Mouse (Mus musculus) layer of hippocampus, postnatal 36 days (tissue): ENCODE measurements at regions not wholly inside any gene's neighbourhood (a gene's known extent, or its start where the extent isn't known, plus 50 kb on each side); places are given as distances from the start of the nearest gene placed in this dataset.

Experiments
- DNase-seq, 2 experiments: peaks; one replicate each; pipeline ENCODE4 v3.0.0; 2022

DNA sequence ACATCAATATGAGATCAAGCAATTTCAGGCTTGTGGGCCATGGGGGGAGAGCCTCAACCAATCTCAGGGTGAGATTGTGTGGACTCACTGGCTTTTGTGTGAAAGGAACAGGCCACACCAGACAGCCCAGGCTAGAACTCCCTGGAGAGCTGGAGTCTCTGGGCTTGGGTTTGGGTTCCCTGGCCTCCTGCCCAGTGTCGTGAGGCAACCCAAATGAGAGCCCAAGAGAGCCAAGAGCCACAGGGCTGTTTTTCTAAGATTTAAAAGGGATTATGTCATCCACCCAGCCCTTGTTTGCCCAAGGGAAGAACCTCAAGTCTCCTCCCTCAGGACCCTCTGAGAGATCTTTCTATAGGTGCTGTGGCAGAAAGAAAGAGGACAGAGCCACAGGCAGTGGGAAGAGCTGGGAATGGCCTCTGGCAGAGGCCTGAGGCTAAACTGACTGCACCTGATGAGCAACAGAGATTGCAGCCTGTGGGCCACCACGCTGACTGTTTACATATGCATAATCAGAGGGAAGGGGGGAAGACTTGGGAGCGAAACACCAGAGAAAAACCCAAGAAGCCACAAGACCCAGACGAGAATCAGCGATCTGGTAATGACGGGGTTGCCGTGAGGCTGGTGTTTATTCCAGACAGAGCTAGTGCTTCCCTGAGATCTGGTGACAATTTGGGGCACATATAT lies 92.1 kb downstream of the Bcl2l11 start:
- no peak for DNase-seq

DNA sequence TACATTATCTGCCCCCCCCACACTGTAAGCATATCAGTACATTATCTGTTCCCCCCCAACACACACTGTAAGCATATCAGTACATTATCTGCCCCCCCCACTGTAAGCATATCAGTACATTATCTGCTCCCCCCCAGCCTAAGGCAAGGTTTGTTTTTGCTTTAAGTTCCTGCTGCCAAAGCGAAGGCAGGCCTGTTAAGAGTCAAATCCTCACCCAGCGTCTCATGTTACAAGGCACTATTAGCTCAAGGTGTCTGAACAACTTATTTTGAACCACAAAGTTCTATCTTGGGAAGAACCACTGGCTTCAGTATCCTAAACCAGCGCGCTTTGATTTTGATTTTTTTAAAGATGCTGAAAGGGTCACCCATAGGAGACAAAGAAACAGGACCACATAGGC lies 93.1 kb downstream of the Bcl2l11 start:
- no peak for DNase-seq

DNA sequence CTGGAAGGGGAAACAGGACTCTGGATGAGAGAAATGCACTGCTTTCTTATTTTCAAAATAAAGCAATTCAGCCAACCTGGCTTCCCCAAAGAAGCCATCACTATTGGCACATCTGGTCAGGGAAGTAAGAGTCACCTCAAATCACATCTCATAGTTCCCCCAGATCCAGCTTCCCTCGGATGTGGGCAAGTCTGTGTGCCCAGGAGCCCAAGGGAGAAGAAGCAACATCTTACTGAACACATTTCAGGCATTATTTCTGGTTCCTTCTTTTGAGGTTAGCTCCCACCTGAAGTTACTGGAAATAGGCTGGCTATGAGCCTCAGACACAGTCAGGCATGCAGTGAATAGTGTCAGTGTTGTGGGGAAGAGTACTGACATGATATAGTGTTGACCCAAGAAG lies 95.2 kb downstream of the Bcl2l11 start:
- no peak for DNase-seq

DNA sequence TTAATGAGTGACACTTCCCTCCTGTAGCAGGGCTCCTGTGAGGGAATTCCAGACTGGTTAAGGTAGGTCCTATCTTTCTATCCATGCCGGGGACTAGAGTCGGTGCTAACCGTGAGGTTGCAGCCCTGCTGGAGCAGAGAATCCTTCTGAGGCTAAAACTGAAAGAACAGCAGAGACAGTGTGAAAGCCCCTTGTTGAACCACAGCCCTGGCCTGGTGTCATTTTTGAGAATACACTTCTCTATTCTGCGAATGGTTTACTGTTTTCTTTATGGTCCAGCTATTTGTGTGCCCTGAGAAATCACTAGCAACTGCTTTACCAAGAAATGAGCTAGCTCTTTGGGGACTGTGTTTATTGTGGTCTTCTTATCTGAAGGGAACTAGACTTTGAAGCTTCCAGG lies 95.8 kb downstream of the Bcl2l11 start:
- no peak for DNase-seq

- DNase-seq: no peak
Observed at GRCm38 (mm10) chr2:128226465-128227047, 100.7 kb downstream of the Bcl2l11 start.

GRCm38 (mm10) chr2:128229730-128230129 lies 103.9 kb downstream of the Bcl2l11 start:
- DNase-seq: no peak

- DNase-seq: no peak
Observed at GRCm38 (mm10) chr2:128230921-128231320, 105.1 kb downstream of the Bcl2l11 start.

GRCm38 (mm10) chr2:128231338-128231737 lies 105.5 kb downstream of the Bcl2l11 start:
- DNase-seq: no peak

GRCm38 (mm10) chr2:128232027-128232426 lies 106.2 kb downstream of the Bcl2l11 start:
- DNase-seq: no peak

DNA sequence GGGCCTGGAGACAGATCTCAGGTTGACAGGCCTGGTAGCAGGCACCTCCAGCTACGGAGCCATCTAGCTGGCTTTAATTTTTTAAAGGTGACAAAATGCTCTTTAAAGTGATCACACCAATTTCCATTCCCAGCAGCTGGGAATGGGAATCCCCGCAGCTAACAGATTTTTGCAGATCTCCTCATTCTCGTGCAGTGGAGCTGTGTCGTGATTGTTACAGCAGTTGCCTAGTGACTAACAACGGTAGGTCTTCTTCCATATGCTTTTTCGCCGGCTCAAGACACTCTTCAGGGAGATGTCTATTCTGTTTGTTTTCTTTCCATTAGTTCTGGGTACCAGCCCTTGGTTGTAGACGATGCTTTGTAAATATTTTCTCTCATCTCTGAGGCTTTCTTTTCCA lies 109.3 kb downstream of the Bcl2l11 start:
- no peak for DNase-seq

- no peak for DNase-seq
Observed at GRCm38 (mm10) chr2:128239451-128239850, 113.6 kb downstream of the Bcl2l11 start.

DNA sequence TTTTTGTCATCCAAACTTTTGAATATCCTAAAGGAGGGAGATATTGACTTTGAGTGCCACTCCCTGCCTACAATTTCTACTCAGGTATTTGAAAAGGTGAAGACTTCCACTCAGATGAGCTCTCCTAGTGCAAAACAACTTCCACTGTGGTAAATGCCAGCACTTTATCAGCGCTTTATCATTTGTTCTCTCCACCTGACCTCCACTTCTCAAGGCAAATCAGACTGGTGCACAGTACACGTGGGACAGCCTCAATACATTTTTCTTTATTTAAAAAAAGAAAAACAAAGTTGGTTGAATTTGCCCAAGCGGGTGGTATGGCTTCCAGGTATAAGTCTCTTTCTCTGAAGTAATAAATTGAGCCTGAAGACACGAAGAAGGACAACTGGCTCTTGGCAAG lies 114.2 kb downstream of the Bcl2l11 start:
- DNase-seq: no peak

DNA sequence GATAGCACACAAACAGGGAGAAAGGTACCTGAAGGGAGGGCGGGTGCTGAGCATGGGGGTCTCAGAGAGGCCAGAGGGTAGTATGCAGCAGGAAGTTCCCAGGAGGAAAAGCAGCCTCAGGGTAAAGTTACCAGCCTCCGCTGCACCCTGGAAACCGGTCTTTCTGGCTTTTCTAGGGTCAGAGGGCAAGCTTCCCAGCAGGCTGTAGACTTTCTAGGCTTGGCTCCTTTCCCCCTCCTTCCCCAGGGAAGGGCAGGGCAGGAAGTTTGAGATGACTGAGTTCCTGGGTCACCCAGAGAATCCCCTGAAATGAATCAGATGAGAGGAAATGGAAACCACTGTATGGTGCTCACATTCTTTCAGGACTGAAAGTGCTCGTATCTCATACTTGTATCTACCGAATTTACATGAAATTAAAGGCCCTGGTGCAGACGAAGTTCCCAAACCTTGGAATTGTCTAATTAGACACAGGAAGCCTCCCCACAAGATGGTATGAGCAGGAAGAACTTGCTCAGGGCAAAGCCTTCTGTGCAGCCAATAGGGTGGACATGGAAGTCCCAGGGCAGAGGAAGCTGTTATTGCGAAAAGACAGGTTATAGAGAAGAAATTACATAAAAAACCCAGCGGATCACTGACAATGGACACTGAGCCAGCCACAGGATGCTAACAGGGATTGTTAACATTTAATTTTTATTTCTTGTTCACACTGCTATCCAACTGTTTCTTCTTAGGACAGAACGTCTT lies 114.9 kb downstream of the Bcl2l11 start:
- no peak for DNase-seq

GRCm38 (mm10) chr2:128241280-128241665 lies 115.4 kb downstream of the Bcl2l11 start:
- no peak for DNase-seq

DNA sequence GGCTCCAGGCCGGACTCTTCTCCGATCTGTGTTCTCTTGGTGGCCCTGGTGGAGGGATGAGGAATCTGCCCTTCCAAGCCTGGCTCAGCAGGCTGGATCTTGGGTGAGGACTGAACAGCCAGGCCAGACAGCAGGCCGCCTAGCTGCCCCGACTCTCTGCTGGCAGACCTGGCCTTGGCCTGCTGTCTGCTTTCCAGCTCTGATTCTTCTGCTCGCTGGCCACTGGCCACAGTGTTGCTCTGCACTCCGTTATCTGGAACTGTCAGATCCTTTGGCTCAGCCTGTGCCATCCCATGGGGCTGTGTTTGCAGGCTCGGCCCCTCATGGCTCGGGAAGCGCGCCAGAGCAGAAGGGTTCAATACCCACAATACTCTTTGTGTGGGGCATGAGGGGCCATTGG lies 119.7 kb downstream of the Bcl2l11 start:
- peak; percentile 47 to 58 for DNase-seq

- no peak for DNase-seq
Observed at GRCm38 (mm10) chr2:128247967-128248366, 122.1 kb downstream of the Bcl2l11 start.

GRCm38 (mm10) chr2:128249188-128249587 lies 123.3 kb downstream of the Bcl2l11 start:
- DNase-seq: no peak

- DNase-seq: no peak
Observed at GRCm38 (mm10) chr2:128249607-128250006, 123.8 kb downstream of the Bcl2l11 start.

DNA sequence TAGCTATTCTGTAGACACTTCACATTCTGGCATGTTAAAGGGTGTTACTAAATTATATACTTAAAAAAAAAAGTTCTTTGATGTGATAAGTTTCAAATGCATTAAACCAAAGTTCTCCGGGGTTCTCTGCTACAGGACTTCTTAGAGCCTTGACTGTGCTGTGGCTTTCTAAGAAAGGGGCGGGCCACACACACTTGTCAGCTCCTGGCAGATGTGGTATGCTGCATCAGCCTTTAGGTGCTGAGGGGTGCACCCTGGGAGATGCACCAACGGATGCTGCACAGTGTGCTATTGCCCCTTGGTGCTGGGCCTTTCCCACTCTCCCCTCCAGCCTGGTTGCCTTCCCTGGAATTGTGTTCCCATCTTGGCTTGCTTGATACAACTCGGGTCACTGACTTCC lies 125.0 kb downstream of the Bcl2l11 start:
- DNase-seq: no peak

DNA sequence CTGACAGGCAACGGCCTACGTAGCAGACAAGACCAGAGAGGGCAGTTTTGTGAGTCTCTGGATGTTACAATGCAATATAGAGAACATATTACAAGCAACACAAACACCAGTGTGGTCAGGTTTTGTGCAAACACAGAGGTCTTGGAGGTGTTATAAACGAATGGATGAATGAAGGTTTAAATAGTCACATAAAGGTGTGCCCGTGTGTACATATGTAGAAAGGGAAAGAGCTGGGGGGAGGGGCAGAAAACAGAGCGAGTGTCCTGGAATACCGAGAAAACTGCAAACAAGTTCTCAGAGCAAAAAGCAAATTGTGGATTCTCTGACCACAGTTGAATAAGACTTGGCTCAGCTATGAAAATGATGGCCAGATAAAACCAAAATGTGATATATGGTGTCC lies 130.8 kb downstream of the Bcl2l11 start:
- no peak for DNase-seq

- DNase-seq: no peak
Observed at GRCm38 (mm10) chr2:128257262-128257661, 131.4 kb downstream of the Bcl2l11 start.

GRCm38 (mm10) chr2:128263880-128264279 lies 138.0 kb downstream of the Bcl2l11 start:
- no peak for DNase-seq

DNA sequence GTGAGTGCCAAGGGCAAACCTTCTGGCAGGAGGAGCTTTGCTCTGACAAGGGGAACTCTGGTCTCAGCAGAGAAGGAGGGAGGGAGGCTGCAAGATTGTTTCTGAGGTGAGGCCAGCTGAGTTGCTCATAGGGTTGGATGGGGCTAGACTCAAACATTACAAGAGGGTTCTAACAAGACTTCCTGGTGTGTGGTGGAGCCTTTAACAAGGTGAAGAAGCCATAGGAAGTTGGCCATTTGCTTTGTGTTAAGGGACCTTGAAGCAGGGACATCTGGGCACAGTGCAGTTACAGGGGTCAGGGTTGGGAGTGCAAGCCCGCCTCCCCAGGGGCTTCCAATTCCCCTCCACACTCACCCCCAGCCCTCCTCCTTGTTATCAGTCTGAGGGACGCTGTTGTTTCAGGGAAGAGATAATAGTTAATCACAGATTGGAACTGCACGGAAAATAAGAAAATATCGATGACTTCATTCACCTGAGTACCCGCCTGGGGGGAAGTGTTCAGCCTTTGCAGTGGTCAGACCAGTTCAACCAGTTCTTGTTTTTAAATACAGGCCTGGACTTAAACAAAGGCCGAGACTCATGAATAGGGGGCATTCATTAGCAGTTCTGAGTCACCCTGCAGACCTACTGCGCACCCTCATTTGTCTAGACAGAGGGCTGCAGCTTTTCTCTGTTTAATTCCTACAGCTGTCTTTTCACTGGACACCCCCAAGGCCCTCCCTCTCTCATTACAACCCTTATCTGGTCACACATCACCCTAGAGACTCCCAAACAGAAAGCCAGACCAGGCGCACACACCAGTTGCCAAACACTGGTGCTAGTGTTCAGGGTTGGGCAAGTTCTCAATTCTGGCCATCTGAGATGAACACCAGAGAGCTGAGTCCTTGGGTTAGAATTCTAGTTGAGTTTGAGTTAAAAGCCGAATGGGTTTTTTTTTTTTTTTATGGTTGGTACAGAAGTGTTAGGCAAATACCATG lies 139.5 kb downstream of the Bcl2l11 start:
- no peak for DNase-seq
